Mouse (Mus musculus): ENCODE data around the gene Sap30bp. TPM values are rescaled to one million over a fixed set of nuclear protein-coding genes. Genes with fewer than 3 reads are reported as not detected.

Gene Sap30bp
- total RNA-seq (2021) (10 to 100 TPM; 16.4 to 18.1 TPM), polyA plus RNA-seq (2012; rRNA removed) (9.1 and 10.8 TPM in 2 replicates)
- long read RNA-seq, transcript Sap30bp-203 (11 exons, 3,654 nt): major isoform, 8 of 10 reads
- long read RNA-seq, partial matches to known transcripts: 0 of 10 reads
- long read RNA-seq, other reads (novel, unspliced or antisense): 2 of 10 reads

GRCm38 (mm10) chr11:115933108-115933746, at the start of gene Sap30bp, which contains the start of gene Recql5:
TSS of gene Sap30bp (plus strand) at chr11:115933282.
TSS of gene Recql5 (minus strand) at chr11:115933477.
- TF ChIP-seq POLR2A (IDR thresholded peaks at IDR 0.05; ENCODE audit: insufficient read depth, low read depth, low read length) (peak; percentile 95), EP300 (IDR thresholded peaks at IDR 0.05; ENCODE audit: insufficient read depth, low read depth, low read length) (peak; percentile 52; the same call in 1 of the 2 replicates), CTCF (IDR thresholded peaks at IDR 0.05) (no peak)
- WGBS: under 1% methylated on average over 28 of the region's 28 CpGs
- intact Hi-C loops (cut with DNase I): loop anchor here (10.0 kb wide), 1 partner anchor 202 kb away; the partner anchor contains the start of genes Mrpl38 and Trim65

GRCm38 (mm10) chr11:115884361-115884760, 48.7 kb upstream of the Sap30bp start:
- H3K27me3 ChIP-seq (ENCODE audit: control insufficient read depth, insufficient read depth, low read length): no peaks in the 10 kb centered on the region
- H3K9ac ChIP-seq (ENCODE audit: low read depth, low read length): no peak overlapping the region
- TF ChIP-seq CTCF (IDR thresholded peaks at IDR 0.05) (no peak), POLR2A (IDR thresholded peaks at IDR 0.05; ENCODE audit: insufficient read depth, low read depth, low read length) (no peak), EP300 (IDR thresholded peaks at IDR 0.05; ENCODE audit: insufficient read depth, low read depth, low read length) (no peak)
- no peaks in the 10 kb centered on the region for H3K79me2 ChIP-seq (replicated peaks; ENCODE audit: control insufficient read depth, insufficient read depth, low read length)
- no peaks in the 10 kb centered on the region for H3K4me1 ChIP-seq (ENCODE audit: control insufficient read depth, insufficient read depth, low read length)
- H3K36me3 ChIP-seq (ENCODE audit: control insufficient read depth, insufficient read depth, low read length): no peaks in the 10 kb centered on the region
- H3K27ac ChIP-seq: no peak overlapping the region
- 87% methylated on average over 3 of the region's 3 CpGs for WGBS
- no peak for DNase-seq
- intact Hi-C loops (cut with DNase I): no loop called here
- no peak overlapping the region for H3K4me3 ChIP-seq

More at GRCm38 (mm10) chr11:115933108-115933746, at the start of gene Sap30bp, which contains the start of gene Recql5:
- peaks cover 6% of the 10 kb centered on the region; the same call in 1 of the 2 replicates for H3K36me3 ChIP-seq (ENCODE audit: control insufficient read depth, insufficient read depth, low read length)
- H3K27me3 ChIP-seq (ENCODE audit: control insufficient read depth, insufficient read depth, low read length): no peaks in the 10 kb centered on the region
- H3K4me3 ChIP-seq: peak within 1 kb of the TSS; percentile 80
- peak; percentile 95 to 96 for DNase-seq
- H3K27ac ChIP-seq: peak within 1 kb of the TSS; percentile 72
- H3K9ac ChIP-seq (ENCODE audit: low read depth, low read length): peak within 1 kb of the TSS; percentile 80
- peaks cover 3% of the 10 kb centered on the region for H3K4me1 ChIP-seq (ENCODE audit: control insufficient read depth, insufficient read depth, low read length)
- peaks cover 2% of the 10 kb centered on the region; the same call in 1 of the 2 replicates for H3K79me2 ChIP-seq (replicated peaks; ENCODE audit: control insufficient read depth, insufficient read depth, low read length)

- Histone ChIP-seq H3K27ac (no peak overlapping the region), H3K27me3 (ENCODE audit: control insufficient read depth, insufficient read depth, low read length) (no peaks in the 10 kb centered on the region), H3K9ac (ENCODE audit: low read depth, low read length) (no peak overlapping the region), H3K4me1 (ENCODE audit: control insufficient read depth, insufficient read depth, low read length) (no peaks in the 10 kb centered on the region), H3K36me3 (ENCODE audit: control insufficient read depth, insufficient read depth, low read length) (no peaks in the 10 kb centered on the region), H3K4me3 (no peak overlapping the region), H3K79me2 (replicated peaks; ENCODE audit: control insufficient read depth, insufficient read depth, low read length) (no peaks in the 10 kb centered on the region)
- DNase-seq: no peak
- WGBS: 71% methylated on average over 11 of the region's 11 CpGs
- intact Hi-C loops (cut with DNase I): no loop called here
- no peak for TF ChIP-seq EP300 (IDR thresholded peaks at IDR 0.05; ENCODE audit: insufficient read depth, low read depth, low read length)
- no peak for TF ChIP-seq POLR2A (IDR thresholded peaks at IDR 0.05; ENCODE audit: insufficient read depth, low read depth, low read length)
- no peak for TF ChIP-seq CTCF (IDR thresholded peaks at IDR 0.05)
Measured at GRCm38 (mm10) chr11:115885281-115885680, 47.8 kb upstream of the Sap30bp start.

GRCm38 (mm10) chr11:115886446-115886845, 46.6 kb upstream of the Sap30bp start:
- 87% methylated on average over 11 of the region's 11 CpGs for WGBS

GRCm38 (mm10) chr11:115888020-115888419, 45.1 kb upstream of the Sap30bp start:
- intact Hi-C loops (cut with DNase I): no loop called here
- H3K27ac ChIP-seq: no peak overlapping the region
- 81% methylated on average over 5 of the region's 5 CpGs for WGBS
- H3K79me2 ChIP-seq (replicated peaks; ENCODE audit: control insufficient read depth, insufficient read depth, low read length): no peaks in the 10 kb centered on the region
- no peak for TF ChIP-seq CTCF (IDR thresholded peaks at IDR 0.05)
- TF ChIP-seq EP300 (IDR thresholded peaks at IDR 0.05; ENCODE audit: insufficient read depth, low read depth, low read length): no peak
- TF ChIP-seq POLR2A (IDR thresholded peaks at IDR 0.05; ENCODE audit: insufficient read depth, low read depth, low read length): no peak
- H3K9ac ChIP-seq (ENCODE audit: low read depth, low read length): no peak overlapping the region
- no peaks in the 10 kb centered on the region for H3K4me1 ChIP-seq (ENCODE audit: control insufficient read depth, insufficient read depth, low read length)
- no peak for DNase-seq
- H3K27me3 ChIP-seq (ENCODE audit: control insufficient read depth, insufficient read depth, low read length): no peaks in the 10 kb centered on the region
- no peaks in the 10 kb centered on the region for H3K36me3 ChIP-seq (ENCODE audit: control insufficient read depth, insufficient read depth, low read length)
- H3K4me3 ChIP-seq: no peak overlapping the region

More at GRCm38 (mm10) chr11:115886446-115886845, 46.6 kb upstream of the Sap30bp start:
- no peak for DNase-seq
- H3K36me3 ChIP-seq (ENCODE audit: control insufficient read depth, insufficient read depth, low read length): no peaks in the 10 kb centered on the region
- no peaks in the 10 kb centered on the region for H3K4me1 ChIP-seq (ENCODE audit: control insufficient read depth, insufficient read depth, low read length)
- TF ChIP-seq CTCF (IDR thresholded peaks at IDR 0.05): no peak
- no peak for TF ChIP-seq POLR2A (IDR thresholded peaks at IDR 0.05; ENCODE audit: insufficient read depth, low read depth, low read length)
- TF ChIP-seq EP300 (IDR thresholded peaks at IDR 0.05; ENCODE audit: insufficient read depth, low read depth, low read length): no peak
- intact Hi-C loops (cut with DNase I): no loop called here
- no peak overlapping the region for H3K27ac ChIP-seq
- no peaks in the 10 kb centered on the region for H3K27me3 ChIP-seq (ENCODE audit: control insufficient read depth, insufficient read depth, low read length)
- H3K9ac ChIP-seq (ENCODE audit: low read depth, low read length): no peak overlapping the region
- no peaks in the 10 kb centered on the region for H3K79me2 ChIP-seq (replicated peaks; ENCODE audit: control insufficient read depth, insufficient read depth, low read length)
- H3K4me3 ChIP-seq: no peak overlapping the region

- no peak for TF ChIP-seq CTCF (IDR thresholded peaks at IDR 0.05)
- no peak for TF ChIP-seq POLR2A (IDR thresholded peaks at IDR 0.05; ENCODE audit: insufficient read depth, low read depth, low read length)
- TF ChIP-seq EP300 (IDR thresholded peaks at IDR 0.05; ENCODE audit: insufficient read depth, low read depth, low read length): no peak
- H3K9ac ChIP-seq (ENCODE audit: low read depth, low read length): no peak overlapping the region
- H3K79me2 ChIP-seq (replicated peaks; ENCODE audit: control insufficient read depth, insufficient read depth, low read length): no peaks in the 10 kb centered on the region
- no peak for DNase-seq
- H3K4me3 ChIP-seq: no peak overlapping the region
- 92% methylated on average over 6 of the region's 6 CpGs for WGBS
- no peaks in the 10 kb centered on the region for H3K4me1 ChIP-seq (ENCODE audit: control insufficient read depth, insufficient read depth, low read length)
- H3K27ac ChIP-seq: no peak overlapping the region
- H3K27me3 ChIP-seq (ENCODE audit: control insufficient read depth, insufficient read depth, low read length): no peaks in the 10 kb centered on the region
- no peaks in the 10 kb centered on the region for H3K36me3 ChIP-seq (ENCODE audit: control insufficient read depth, insufficient read depth, low read length)
- intact Hi-C loops (cut with DNase I): no loop called here
Measured at GRCm38 (mm10) chr11:115889159-115889558, 43.9 kb upstream of the Sap30bp start.
